Mouse (Mus musculus) cortical plate, adult 2 months (tissue): Measurements from ENCODE around the gene Epha4. TPM values are rescaled to one million over a fixed set of nuclear protein-coding genes. Genes with fewer than 3 reads are reported as not detected.

Experiments used
- H3K27ac ChIP-seq: fragments of 200-500 bp; 2 replicates; pipeline ENCODE4 v1.5.1; 2012; ENCODE audit warnings: low read length, control low read depth, inconsistent platforms; ENCODE audit not compliant: insufficient read depth
- H3K4me1 ChIP-seq: fragments of 200-500 bp; 2 replicates; pipeline ENCODE4 v1.6.1; 2011; ENCODE audit warnings: low read length; ENCODE audit not compliant: control insufficient read depth, insufficient read depth
- H3K4me3 ChIP-seq: fragments of 200-500 bp; 2 replicates; pipeline ENCODE4 v1.5.1; 2011; ENCODE audit warnings: mild to moderate bottlenecking, low read length, control low read depth; ENCODE audit not compliant: insufficient read depth
- CTCF ChIP-seq: fragments of 200-500 bp; IDR thresholded peaks from 2 replicates; pipeline ENCODE4 v1.5.1; 2011; ENCODE audit warnings: mild to moderate bottlenecking, control low read depth, low read length; ENCODE audit not compliant: insufficient read depth; ENCODE audit errors: extremely low read depth
- POLR2A ChIP-seq: fragments of 200-500 bp; IDR thresholded peaks from 2 replicates; pipeline ENCODE4 v1.6.1; 2011; ENCODE audit warnings: mild to moderate bottlenecking, low read length, control low read depth; ENCODE audit not compliant: insufficient read depth; ENCODE audit errors: extremely low read depth
- polyA plus RNA-seq: library from polyadenylated mRNA; depleted of rRNA; stranded (reverse); fragments of >200 nt; gene quantifications from 2 replicates; pipeline ENCODE4 v1.2.3, GENCODE M21; 2012

The Epha4 gene
- polyA plus RNA-seq, 1 experiment: 74.5 TPM

- TF ChIP-seq POLR2A (no peak), CTCF (0 out of 2 replicates have a peak, but pooled peaks have one; percentile 22)
- Histone ChIP-seq H3K27ac (peak overlapping the region; percentile 90), H3K4me1 (no peaks in the 10 kb centered on the region; the same call in 1 of the 2 replicates), H3K4me3 (peak overlapping the region; percentile 70)
Measured at GRCm38 (mm10) chr1:77513411-77513941, 1.4 kb downstream of the Epha4 start.

GRCm38 (mm10) chr1:77512431-77513195 lies 2.3 kb downstream of the Epha4 start:
- H3K4me3 ChIP-seq: peak overlapping the region; percentile 70
- peak overlapping the region; percentile 92; the same call in 1 of the 2 replicates for H3K27ac ChIP-seq
- H3K4me1 ChIP-seq: no peaks in the 10 kb centered on the region; the same call in 1 of the 2 replicates
- TF ChIP-seq POLR2A: no peak
- TF ChIP-seq CTCF: no peak

GRCm38 (mm10) chr1:77512059-77512407 lies 2.9 kb downstream of the Epha4 start:
- TF ChIP-seq POLR2A (no peak), CTCF (no peak)
- peak overlapping the region; percentile 92; the same call in 1 of the 2 replicates for H3K27ac ChIP-seq
- peak overlapping the region; percentile 70 for H3K4me3 ChIP-seq
- H3K4me1 ChIP-seq: no peaks in the 10 kb centered on the region; the same call in 1 of the 2 replicates

- no peak for TF ChIP-seq POLR2A
- no peak for TF ChIP-seq CTCF
- Histone ChIP-seq H3K27ac (no peak overlapping the region), H3K4me3 (peak overlapping the region; percentile 70), H3K4me1 (no peaks in the 10 kb centered on the region; the same call in 1 of the 2 replicates)
Measured at GRCm38 (mm10) chr1:77511372-77512058, 3.4 kb downstream of the Epha4 start.

- TF ChIP-seq POLR2A (no peak), CTCF (no peak)
- Histone ChIP-seq H3K4me1 (no peaks in the 10 kb centered on the region; the same call in 1 of the 2 replicates), H3K4me3 (peak overlapping the region; percentile 70; the same call in 1 of the 2 replicates), H3K27ac (no peak overlapping the region)
Measured at GRCm38 (mm10) chr1:77510623-77511022, 4.3 kb downstream of the Epha4 start.

GRCm38 (mm10) chr1:77506856-77507200 lies 8.1 kb downstream of the Epha4 start:
- Histone ChIP-seq H3K4me1 (peaks cover 10% of the 10 kb centered on the region), H3K27ac (no peak overlapping the region), H3K4me3 (peak overlapping the region; percentile 39)
- no peak for TF ChIP-seq POLR2A
- no peak for TF ChIP-seq CTCF

GRCm38 (mm10) chr1:77506038-77506855 lies 8.6 kb downstream of the Epha4 start:
- peaks cover 10% of the 10 kb centered on the region for H3K4me1 ChIP-seq
- peak overlapping the region; percentile 39 for H3K4me3 ChIP-seq
- TF ChIP-seq POLR2A (no peak), CTCF (no peak)
- H3K27ac ChIP-seq: no peak overlapping the region

- H3K4me3 ChIP-seq: peak overlapping the region; percentile 39
- H3K27ac ChIP-seq: 0 out of 2 replicates have a peak overlapping the region, but pooled peaks have one; percentile 48
- no peak for TF ChIP-seq CTCF
- no peak for TF ChIP-seq POLR2A
- peaks cover 10% of the 10 kb centered on the region for H3K4me1 ChIP-seq
Measured at GRCm38 (mm10) chr1:77505263-77505662, 9.6 kb downstream of the Epha4 start.

GRCm38 (mm10) chr1:77504813-77505212 lies 10.1 kb downstream of the Epha4 start:
- TF ChIP-seq POLR2A: no peak
- no peak for TF ChIP-seq CTCF
- Histone ChIP-seq H3K27ac (no peak overlapping the region), H3K4me3 (peak overlapping the region; percentile 39; the same call in 1 of the 2 replicates), H3K4me1 (peaks cover 10% of the 10 kb centered on the region)
